Mouse (Mus musculus) forebrain, embryonic 15.5 days (tissue): ENCODE data around the gene Krtap5-1. TPM values are rescaled to one million over a fixed set of nuclear protein-coding genes. Genes with fewer than 3 reads are reported as not detected.
"Not testable (repeated sequence)": the region's sequence is repeated elsewhere in the genome, so short reads cannot be mapped to it uniquely, and the experiment has no call there.

Experiments
- ATAC-seq: fragments of 200-750 bp; cut with Nextera tagmentation; replicated peaks from 2 replicates; pipeline ENCODE4 v1.8.0; 2017; ENCODE audit warnings: mild to moderate bottlenecking, moderate TSS enrichment, moderate library complexity
- H3K27ac ChIP-seq: fragments of 300-500 bp; sonication (generic); replicated peaks from 2 replicates; pipeline ENCODE4 v1.5.1; 2015; ENCODE audit warnings: mild to moderate bottlenecking, inconsistent platforms
- H3K27me3 ChIP-seq: fragments of 300-500 bp; sonication (generic); 2 replicates; pipeline ENCODE4 v1.6.1; 2015; ENCODE audit warnings: inconsistent platforms
- H3K36me3 ChIP-seq: fragments of 300-500 bp; sonication (generic); 2 replicates; pipeline ENCODE4 v1.6.1; 2015; ENCODE audit warnings: mild to moderate bottlenecking, inconsistent platforms
- H3K4me1 ChIP-seq: fragments of 300-500 bp; sonication (generic); 2 replicates; pipeline ENCODE4 v1.6.1; 2015; ENCODE audit warnings: inconsistent platforms
- H3K4me2 ChIP-seq: fragments of 300-500 bp; sonication (generic); replicated peaks from 2 replicates; pipeline ENCODE4 v1.6.1; 2015; ENCODE audit warnings: mild to moderate bottlenecking, inconsistent platforms
- H3K4me3 ChIP-seq: fragments of 300-500 bp; sonication (generic); 2 replicates; pipeline ENCODE4 v1.5.1; 2015; ENCODE audit warnings: mild to moderate bottlenecking, inconsistent platforms
- H3K9ac ChIP-seq: fragments of 300-500 bp; sonication (generic); replicated peaks from 2 replicates; pipeline ENCODE4 v1.6.1; 2015; ENCODE audit warnings: mild to moderate bottlenecking, inconsistent platforms
- H3K9me3 ChIP-seq: fragments of 300-500 bp; sonication (generic); 2 replicates; pipeline ENCODE4 v1.6.1; 2016; ENCODE audit warnings: inconsistent platforms
- WGBS: fragments of 180-500 bp; shearing (Covaris S2); methylation state at CpG from one replicate; pipeline ENCODE4 v1.1.7; 2015; ENCODE audit warnings: mixed read lengths; 5-methylcytosine and 5-hydroxymethylcytosine counted together
- polyA plus RNA-seq: library from polyadenylated mRNA; unstranded; fragments of >200 nt; fragmentation: Nextera tagmentation; extraction: Ambion mirVana; gene quantifications from 2 replicates; pipeline ENCODE4 v1.2.1, GENCODE M21; 2015

The Krtap5-1 gene
- polyA plus RNA-seq, 1 experiment from 2014 or later = not detected

DNA sequence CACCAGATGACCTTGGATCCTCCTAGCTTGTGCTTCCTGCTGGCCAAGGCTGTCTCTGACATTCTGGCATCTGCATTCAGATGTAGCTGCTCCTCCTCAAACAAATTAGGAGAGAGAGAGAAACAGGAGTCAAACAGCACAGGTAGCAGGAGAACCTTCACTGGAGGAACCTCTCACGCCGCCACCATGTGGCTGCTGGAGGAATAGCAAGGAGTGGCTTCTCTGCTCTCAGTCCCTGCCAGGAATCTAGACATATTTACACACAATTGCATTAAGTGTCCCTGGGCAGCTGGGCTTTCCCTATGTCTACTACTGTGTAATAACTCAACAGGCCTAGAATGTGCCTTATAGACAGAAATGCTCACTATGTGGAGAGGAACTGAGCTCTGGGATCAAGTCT is 3.1 kb downstream of the Krtap5-1 start:
- not testable (repeated sequence) for H3K36me3 ChIP-seq, H3K9me3 ChIP-seq, H3K4me3 ChIP-seq, H3K4me2 ChIP-seq, H3K27ac ChIP-seq, ATAC-seq, H3K9ac ChIP-seq, H3K4me1 ChIP-seq, H3K27me3 ChIP-seq
- 3% methylated on average over 2 of the region's 2 CpGs for WGBS

DNA sequence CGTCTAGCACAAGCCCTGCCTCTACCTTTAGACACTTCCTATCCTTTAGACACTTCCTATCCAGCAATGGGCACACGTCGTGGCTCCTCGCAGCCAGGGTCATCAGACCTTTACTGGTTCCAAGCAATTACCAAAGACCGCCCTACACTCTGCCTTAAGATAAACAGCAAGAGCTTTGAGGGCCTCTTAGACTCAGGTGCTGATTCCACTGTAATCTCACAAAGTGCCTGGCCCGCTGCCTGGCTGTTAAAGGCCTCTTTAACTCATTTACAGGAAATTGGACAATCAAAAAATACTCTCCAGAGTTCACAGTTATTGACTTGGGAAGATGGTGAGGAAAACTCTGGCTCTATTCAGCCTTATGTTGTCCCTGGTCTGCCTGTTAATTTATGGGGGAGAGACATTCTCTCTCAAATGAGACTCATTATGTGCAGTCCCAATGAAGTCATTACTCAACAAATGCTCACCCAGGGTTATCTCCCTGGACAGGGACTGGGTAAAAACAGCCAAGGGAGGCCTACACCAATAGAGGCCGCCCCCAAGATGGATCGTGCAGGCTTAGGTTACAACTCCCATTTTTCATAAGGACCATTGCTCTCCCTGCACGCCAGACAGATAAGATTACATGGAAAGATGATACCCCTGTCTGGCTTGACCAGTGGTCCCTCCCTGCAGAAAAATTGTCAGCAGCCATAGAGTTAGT is 10.9 kb downstream of the Krtap5-1 start:
- H3K27me3 ChIP-seq = peaks cover 13% of the 10 kb centered on the region
- H3K4me1 ChIP-seq = peaks cover 15% of the 10 kb centered on the region
- not testable (repeated sequence) for H3K4me2 ChIP-seq, H3K27ac ChIP-seq, H3K36me3 ChIP-seq, ATAC-seq, H3K9ac ChIP-seq, H3K9me3 ChIP-seq, H3K4me3 ChIP-seq
- WGBS = 85% methylated on average over 9 of the region's 9 CpGs

DNA sequence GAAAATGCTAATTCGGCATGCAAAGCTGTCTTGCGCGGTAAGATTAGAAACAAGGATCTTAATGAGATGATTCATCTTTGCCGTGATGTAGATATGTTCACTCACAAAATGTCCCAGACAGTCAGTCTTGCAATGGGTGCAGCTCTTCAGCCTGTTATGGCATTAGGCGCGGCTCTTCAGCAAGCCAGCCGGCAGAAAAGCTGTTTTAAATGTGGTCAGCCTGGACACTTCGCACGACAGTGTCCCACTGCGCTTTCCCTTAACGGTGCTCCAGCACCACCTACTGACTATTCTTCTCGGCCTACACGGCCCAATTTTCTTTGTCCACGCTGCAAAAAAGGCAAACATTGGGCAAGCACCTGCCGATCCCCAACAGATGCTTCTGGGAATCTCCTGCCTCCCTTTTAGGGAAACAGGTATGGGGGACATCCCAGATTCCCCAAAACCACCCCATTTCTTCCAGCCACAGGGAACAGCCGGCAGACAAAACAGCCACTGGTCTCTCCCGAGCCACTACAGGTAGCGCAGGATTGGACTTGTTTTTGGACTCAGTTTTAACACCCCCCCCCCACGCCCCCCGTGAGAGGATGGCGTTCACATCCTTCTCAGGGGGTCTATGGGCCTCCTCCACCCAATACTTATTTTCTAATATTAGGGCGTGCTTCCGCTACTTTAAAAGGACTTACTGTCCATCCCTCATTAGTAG is 11.6 kb downstream of the Krtap5-1 start:
- Histone ChIP-seq H3K9ac (peak overlapping the region; percentile 24; the same call in 1 of the 2 replicates), H3K36me3 (no peaks in the 10 kb centered on the region), H3K4me2 (peak overlapping the region; percentile 89), H3K4me1 (peaks cover 15% of the 10 kb centered on the region), H3K27ac (peak overlapping the region; percentile 73), H3K27me3 (peaks cover 13% of the 10 kb centered on the region), H3K4me3 (peak overlapping the region; percentile 63), H3K9me3 (no peaks in the 10 kb centered on the region)
- 21% methylated on average over 23 of the region's 23 CpGs for WGBS
- peak; percentile 76 for ATAC-seq

DNA sequence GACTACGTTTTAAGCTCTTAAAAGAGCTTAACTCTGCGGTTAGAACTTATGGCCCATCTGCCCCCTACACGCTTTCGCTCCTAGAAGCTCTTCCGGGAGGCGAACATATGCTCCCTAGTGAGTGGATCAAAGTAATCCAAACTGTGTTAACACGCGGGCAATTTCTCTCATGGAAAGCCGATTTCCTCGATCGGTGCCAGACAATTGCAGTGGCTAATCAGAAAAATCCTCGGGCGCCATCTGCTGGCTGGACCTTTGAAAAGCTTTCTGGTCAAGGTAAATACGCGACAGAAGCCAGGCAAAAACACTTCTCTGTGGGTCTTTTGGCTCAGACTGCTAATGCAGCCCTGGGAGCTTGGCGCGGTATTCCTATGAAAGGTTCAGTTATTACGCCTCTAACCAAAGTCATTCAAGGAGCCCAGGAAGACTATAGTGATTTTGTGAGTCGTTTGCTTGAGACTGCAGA is 12.3 kb downstream of the Krtap5-1 start:
- Histone ChIP-seq H3K4me1 (peaks cover 15% of the 10 kb centered on the region), H3K4me2 (peak overlapping the region; percentile 89), H3K36me3 (no peaks in the 10 kb centered on the region), H3K27ac (peak overlapping the region; percentile 73), H3K9ac (peak overlapping the region; percentile 58), H3K9me3 (no peaks in the 10 kb centered on the region), H3K27me3 (peaks cover 13% of the 10 kb centered on the region), H3K4me3 (peak overlapping the region; percentile 63)
- WGBS = 0% methylated on average over 19 of the region's 19 CpGs
- ATAC-seq = peak; percentile 91

DNA sequence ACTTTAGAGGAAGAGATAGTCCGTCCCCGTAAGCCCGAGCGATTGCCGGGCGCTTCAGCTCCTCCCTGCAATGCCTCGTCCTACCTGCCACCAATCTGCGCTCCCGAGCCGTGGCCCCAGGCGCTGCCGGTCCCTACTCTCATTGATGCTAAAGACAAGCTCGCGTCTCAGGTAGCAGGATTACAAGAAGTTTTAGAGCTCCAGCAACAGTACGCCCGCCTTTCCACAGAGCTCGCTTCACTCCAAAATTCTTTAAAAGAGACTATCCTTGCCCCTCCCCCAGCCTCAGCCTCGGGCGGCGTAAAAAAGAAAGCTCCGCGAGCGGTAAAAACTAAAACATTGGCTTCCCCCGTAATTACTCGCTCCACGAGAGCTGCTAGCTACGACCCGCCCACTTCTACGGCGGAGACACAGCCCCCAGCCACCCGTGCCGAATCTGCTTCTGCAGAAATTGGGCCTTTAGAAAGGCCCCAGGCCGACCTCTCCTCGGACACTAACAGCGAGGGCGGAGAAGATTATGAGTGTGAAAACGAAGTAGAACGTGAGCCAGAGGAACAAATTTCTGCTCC is 12.8 kb downstream of the Krtap5-1 start:
- ATAC-seq = peak; percentile 75
- peaks cover 13% of the 10 kb centered on the region for H3K27me3 ChIP-seq
- H3K9ac ChIP-seq = peak overlapping the region; percentile 58
- H3K9me3 ChIP-seq = no peaks in the 10 kb centered on the region
- peaks cover 15% of the 10 kb centered on the region for H3K4me1 ChIP-seq
- peak overlapping the region; percentile 63 for H3K4me3 ChIP-seq
- H3K27ac ChIP-seq = peak overlapping the region; percentile 73
- H3K36me3 ChIP-seq = no peaks in the 10 kb centered on the region
- under 1% methylated on average over 38 of the region's 38 CpGs for WGBS
- H3K4me2 ChIP-seq = peak overlapping the region; percentile 89

DNA sequence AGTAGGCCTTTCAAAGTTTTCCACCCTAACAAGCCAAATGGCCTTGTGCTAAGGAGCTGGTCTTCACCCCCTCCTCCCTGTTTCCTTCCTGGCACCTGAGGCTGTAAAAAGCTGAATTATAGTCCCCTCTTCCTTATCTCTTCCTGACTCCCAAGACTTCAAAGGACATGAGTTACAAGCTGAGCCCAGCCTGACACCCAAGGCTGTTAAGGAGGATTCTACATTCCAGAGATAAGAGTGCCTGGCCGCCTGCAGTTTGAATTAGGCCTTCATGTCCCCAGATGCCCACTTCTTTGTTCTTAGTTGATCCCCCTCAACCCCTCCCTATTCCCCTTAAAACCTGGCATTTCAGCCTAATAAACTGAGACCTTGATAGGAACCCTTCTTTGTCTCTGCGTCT is 14.1 kb downstream of the Krtap5-1 start:
- H3K9ac ChIP-seq, H3K4me2 ChIP-seq, H3K9me3 ChIP-seq, H3K4me3 ChIP-seq, ATAC-seq, H3K27ac ChIP-seq, H3K36me3 ChIP-seq: not testable (repeated sequence)
- Histone ChIP-seq H3K4me1 (peaks cover 15% of the 10 kb centered on the region), H3K27me3 (peaks cover 13% of the 10 kb centered on the region)
- WGBS = 21% methylated on average over 2 of the region's 2 CpGs

DNA sequence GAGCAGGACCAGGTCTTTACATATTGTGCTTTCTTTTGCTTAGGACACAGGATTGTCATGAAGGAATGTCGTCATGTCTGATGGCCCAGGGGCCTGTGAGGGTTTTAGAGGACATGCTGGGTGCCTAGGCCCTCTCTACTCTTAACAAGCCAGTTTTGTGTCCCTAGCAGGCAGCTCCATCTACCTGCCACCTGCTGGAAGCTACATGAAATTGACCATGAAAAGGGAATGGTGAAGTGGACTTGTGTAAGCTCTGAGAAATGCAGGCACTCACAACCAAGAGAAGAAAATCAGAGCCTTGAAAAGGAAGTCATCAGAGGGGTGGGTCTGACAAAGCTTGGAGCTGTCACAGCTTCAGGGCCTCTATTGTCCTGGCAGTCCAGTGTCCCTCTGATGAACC is 17.6 kb downstream of the Krtap5-1 start:
- not testable (repeated sequence) for H3K4me1 ChIP-seq, ATAC-seq, H3K4me2 ChIP-seq, H3K4me3 ChIP-seq, H3K9ac ChIP-seq, H3K27ac ChIP-seq, H3K9me3 ChIP-seq, H3K36me3 ChIP-seq
- WGBS = 68% methylated on average over 1 of the region's 1 CpGs
- peaks cover 13% of the 10 kb centered on the region for H3K27me3 ChIP-seq

DNA sequence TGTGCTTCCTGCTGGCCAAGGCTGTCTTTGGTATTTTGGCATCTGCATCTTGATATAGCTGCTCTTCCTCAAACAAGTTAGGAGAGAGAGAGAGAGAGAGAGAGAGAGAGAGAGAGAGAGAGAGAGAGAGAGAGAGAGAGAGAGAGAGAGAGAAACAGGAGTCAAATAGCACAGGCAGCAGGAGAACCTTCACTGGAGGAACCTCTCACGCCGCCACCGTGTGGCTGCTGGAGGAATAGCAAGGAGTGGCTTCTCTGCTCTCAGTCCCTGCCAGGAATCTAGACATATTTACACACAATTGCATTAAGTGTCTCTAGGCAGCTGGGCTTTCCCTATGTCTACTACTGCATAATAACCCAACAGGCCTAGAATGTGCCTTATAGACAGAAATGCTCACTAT is 18.7 kb downstream of the Krtap5-1 start:
- not testable (repeated sequence) for H3K4me3 ChIP-seq, H3K27ac ChIP-seq, H3K4me2 ChIP-seq, H3K9me3 ChIP-seq, H3K36me3 ChIP-seq, H3K9ac ChIP-seq, H3K4me1 ChIP-seq, ATAC-seq
- H3K27me3 ChIP-seq = peaks cover 12% of the 10 kb centered on the region
- WGBS = 0% methylated on average over 3 of the region's 3 CpGs

DNA sequence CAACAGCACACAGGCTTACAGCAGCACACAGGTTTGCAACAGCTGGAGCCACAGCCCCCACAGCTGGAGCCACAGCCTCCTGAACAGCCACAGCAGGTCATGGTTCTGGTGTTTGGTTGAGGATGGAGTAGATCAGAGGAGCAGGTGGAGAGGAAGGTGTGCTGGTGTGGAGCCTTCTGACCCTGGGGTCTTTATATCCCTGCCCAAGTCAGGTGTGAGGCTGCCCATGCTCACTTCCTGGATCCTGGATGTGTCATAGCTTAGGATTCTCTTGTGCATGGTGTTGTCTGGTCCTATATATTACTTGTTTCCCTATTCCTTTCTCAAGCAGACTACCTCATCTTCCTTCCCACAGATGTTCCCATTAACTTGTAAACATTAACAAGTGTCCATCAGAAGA is 22.7 kb downstream of the Krtap5-1 start, which contains the start of gene Gm4559:
Gene Gm4559, minus strand, starts transcription at position 101 of the 400 bp plus-strand sequence.
- not testable (repeated sequence) for H3K27me3 ChIP-seq, H3K9me3 ChIP-seq, H3K4me1 ChIP-seq, H3K36me3 ChIP-seq, H3K9ac ChIP-seq, H3K4me3 ChIP-seq, H3K4me2 ChIP-seq, H3K27ac ChIP-seq, ATAC-seq

DNA sequence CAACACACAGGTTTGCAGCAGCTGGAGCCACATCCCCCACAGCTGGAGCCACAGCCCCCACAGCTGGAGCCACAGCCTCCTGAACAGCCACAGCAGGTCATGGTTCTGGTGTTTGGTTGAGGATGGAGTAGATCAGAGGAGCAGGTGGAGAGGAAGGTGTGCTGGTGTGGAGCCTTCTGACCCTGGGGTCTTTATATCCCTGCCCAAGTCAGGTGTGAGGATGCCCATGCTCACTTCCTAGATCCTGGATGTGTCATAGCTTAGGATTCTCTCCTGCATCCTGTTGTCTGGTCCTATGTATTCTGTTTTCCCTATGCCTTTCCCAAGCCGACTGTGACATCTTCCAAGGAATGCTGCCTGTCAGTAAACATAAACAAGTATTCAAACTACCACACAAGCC is 38.7 kb downstream of the Krtap5-1 start, which contains the start of gene Gm2431:
Gene Gm2431, minus strand, starts transcription at position 101 of the 400 bp plus-strand sequence.
- not testable (repeated sequence) for H3K9ac ChIP-seq, H3K4me2 ChIP-seq, H3K4me3 ChIP-seq, H3K27ac ChIP-seq, H3K9me3 ChIP-seq, H3K36me3 ChIP-seq, H3K27me3 ChIP-seq, ATAC-seq, H3K4me1 ChIP-seq
- 56% methylated on average over 1 of the region's 1 CpGs for WGBS

DNA sequence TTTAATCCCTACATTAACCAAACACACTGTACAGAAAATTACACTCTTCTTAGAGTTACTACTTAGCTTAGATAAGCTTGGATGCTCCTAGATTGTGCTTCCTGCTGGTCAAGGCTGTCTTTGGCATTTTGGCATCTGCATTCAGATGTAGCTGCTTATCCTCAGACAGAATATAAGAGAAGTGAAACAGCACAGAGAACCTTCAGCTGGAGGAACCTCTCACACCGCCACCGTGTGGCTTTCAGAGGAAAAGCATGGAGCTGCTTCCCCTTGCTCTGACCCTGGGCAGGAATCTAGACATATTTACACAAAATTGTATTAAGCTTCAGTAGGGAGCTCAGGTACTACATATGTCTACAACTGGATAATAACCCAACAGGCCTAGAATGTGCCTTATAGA is 41.4 kb downstream of the Krtap5-1 start:
- Histone ChIP-seq H3K36me3 (no peaks in the 10 kb centered on the region), H3K9me3 (no peaks in the 10 kb centered on the region), H3K27me3 (no peaks in the 10 kb centered on the region), H3K4me3 (no peak overlapping the region), H3K9ac (no peak overlapping the region), H3K4me2 (no peak overlapping the region), H3K27ac (no peak overlapping the region), H3K4me1 (no peaks in the 10 kb centered on the region)
- WGBS = 0% methylated on average over 2 of the region's 2 CpGs
- no peak for ATAC-seq

DNA sequence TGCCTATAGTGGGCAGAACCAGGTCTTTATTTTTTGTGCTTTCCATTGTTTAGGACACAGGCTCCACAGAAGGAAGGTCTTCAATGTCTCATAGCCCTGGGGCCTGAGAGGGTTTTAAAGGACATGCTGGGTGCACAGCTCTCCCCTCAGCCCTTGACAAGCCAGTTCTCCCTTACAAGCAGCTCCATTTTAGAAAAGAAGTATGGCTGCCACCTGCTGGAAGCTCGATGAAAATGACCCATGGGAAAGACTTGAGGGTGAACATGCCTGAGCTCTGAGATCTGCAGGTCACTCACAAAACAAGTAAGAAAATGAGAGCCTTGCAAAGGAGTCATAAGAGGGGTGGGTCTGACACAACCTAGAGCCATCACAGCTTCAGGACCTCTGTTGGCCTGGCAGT is 47.1 kb downstream of the Krtap5-1 start:
- Histone ChIP-seq H3K4me3 (no peak overlapping the region), H3K36me3 (no peaks in the 10 kb centered on the region), H3K9ac (no peak overlapping the region), H3K27ac (no peak overlapping the region), H3K4me2 (no peak overlapping the region), H3K27me3 (no peaks in the 10 kb centered on the region), H3K9me3 (no peaks in the 10 kb centered on the region), H3K4me1 (no peaks in the 10 kb centered on the region)
- ATAC-seq = no peak
- 0% methylated on average over 1 of the region's 1 CpGs for WGBS
